8 mouse cellular contexts compared by ENCODE assay signal in genomic region chr7:44855036-44855435, GRCm38 (mm10). TPM values are rescaled to one million over a fixed set of nuclear protein-coding genes. Genes with fewer than 3 reads are reported as not detected.
DNase-seq lines count a peak whose midpoint lies in the region; ATAC-seq and TF ChIP-seq lines count a peak whose summit lies in the region.

No protein-coding gene starts in this region.

- WGBS in heart, embryonic 15.5 days, result 38% methylated on average over 10 of the region's 10 CpGs
- WGBS in hindbrain, embryonic 10.5 days, result 42% methylated on average over 10 of the region's 10 CpGs
- 44% methylated on average over 10 of the region's 10 CpGs for WGBS in midbrain, embryonic 11.5 days

- H3K9ac ChIP-seq in heart, embryonic 15.5 days, result peak overlapping the region; percentile 68
- H3K9ac ChIP-seq in ES-E14 (ENCODE audit: insufficient read depth, low read depth, low read length, poor library complexity, severe bottlenecking), result peak overlapping the region; percentile 83; the same call in 1 of the 2 replicates
- peak overlapping the region; percentile 74 for H3K9ac ChIP-seq in midbrain, embryonic 11.5 days (ENCODE audit: low read length)

- H3K4me3 ChIP-seq in heart, embryonic 15.5 days, result peak overlapping the region; percentile 67
- H3K4me3 ChIP-seq in ES-E14 (ENCODE audit: insufficient read depth in 1 of 2, low read depth in 1 of 2, low read length in 2 of 2, poor library complexity in 1 of 2, severe bottlenecking in 1 of 2), result peak overlapping the region; percentile 79
- peak overlapping the region; percentile 58 for H3K4me3 ChIP-seq in hindbrain, embryonic 10.5 days
- H3K4me3 ChIP-seq in midbrain, embryonic 11.5 days (ENCODE audit: low read depth, low read length), result peak overlapping the region; percentile 49

- H3K27ac ChIP-seq in heart, embryonic 15.5 days, result peak overlapping the region; percentile 98
- peak overlapping the region; percentile 64 for H3K27ac ChIP-seq in ES-E14 (ENCODE audit: insufficient read depth, low read depth, low read length, poor library complexity, severe bottlenecking)
- H3K27ac ChIP-seq in hindbrain, embryonic 10.5 days, result peak overlapping the region; percentile 87
- H3K27ac ChIP-seq in midbrain, embryonic 11.5 days (ENCODE audit: low read depth, low read length), result peak overlapping the region; percentile 89

- H3K27me3 ChIP-seq in heart, embryonic 15.5 days, result no peaks in the 10 kb centered on the region
- no peaks in the 10 kb centered on the region for H3K27me3 ChIP-seq in hindbrain, embryonic 10.5 days (ENCODE audit: insufficient read depth, poor library complexity, severe bottlenecking)
- no peaks in the 10 kb centered on the region for H3K27me3 ChIP-seq in midbrain, embryonic 11.5 days (ENCODE audit: control insufficient read depth, insufficient read depth, low read length)

- H3K4me2 ChIP-seq in heart, embryonic 15.5 days, result peak overlapping the region; percentile 87
- peak overlapping the region; percentile 78 for H3K4me2 ChIP-seq in midbrain, embryonic 11.5 days

- peaks cover 7% of the 10 kb centered on the region for H3K36me3 ChIP-seq in heart, embryonic 15.5 days
- no peaks in the 10 kb centered on the region; the same call in 1 of the 2 replicates for H3K36me3 ChIP-seq in ES-E14 (ENCODE audit: control insufficient read depth, insufficient read depth, low read length, poor library complexity, severe bottlenecking)
- peaks cover 37% of the 10 kb centered on the region for H3K36me3 ChIP-seq in hindbrain, embryonic 10.5 days
- 0 out of 2 replicates have a peak, but pooled peaks cover 2% of the 10 kb centered on the region for H3K36me3 ChIP-seq in midbrain, embryonic 11.5 days (ENCODE audit: control insufficient read depth, insufficient read depth, low read length)

- no peaks in the 10 kb centered on the region for H3K9me3 ChIP-seq in heart, embryonic 15.5 days (replicated peaks)
- no peaks in the 10 kb centered on the region for H3K9me3 ChIP-seq in ES-E14 (ENCODE audit: control insufficient read depth, insufficient read depth, low read depth, low read length)
- no peaks in the 10 kb centered on the region for H3K9me3 ChIP-seq in hindbrain, embryonic 10.5 days
- no peaks in the 10 kb centered on the region for H3K9me3 ChIP-seq in midbrain, embryonic 11.5 days (ENCODE audit: control insufficient read depth, low read length)

- DNase-seq in heart, adult 8-10 months (ENCODE audit: low spot score), result no peak
- no peak for DNase-seq in ES-E14 (ENCODE audit: low read depth, low spot score)
- no peak for DNase-seq in hindbrain, embryonic 10.5 days (ENCODE audit: low spot score)
- no peak for DNase-seq in midbrain, embryonic 11.5 days (ENCODE audit: low spot score, missing footprints)
- no peak for DNase-seq in cerebellum, adult 11 months
- no peak for DNase-seq in cerebellum, adult 9-11 months
- DNase-seq in gastrocnemius, postnatal 25 days, result no peak

- in situ Hi-C loops in ES-E14 (cut with MboI; ENCODE audit: low sequenced_read_pairs in 2 of 2, unreplicated experiment in 2 of 2), result no loop called here

- no peak for ATAC-seq in heart, embryonic 15.5 days (replicated peaks; ENCODE audit: insufficient number of reproducible peaks, insufficient read depth, low FRiP score, low read depth)
- ATAC-seq in midbrain, embryonic 11.5 days (ENCODE audit: low FRiP score), result no peak

- H3K4me1 ChIP-seq in heart, embryonic 15.5 days (replicated peaks), result peaks cover 70% of the 10 kb centered on the region
- H3K4me1 ChIP-seq in ES-E14 (ENCODE audit: control insufficient read depth in 2 of 2, insufficient read depth in 2 of 2, low read length in 2 of 2, poor library complexity in 1 of 2), result peaks cover 7 to 26% of the 10 kb centered on the region in 2 experiments
- peaks cover 90% of the 10 kb centered on the region for H3K4me1 ChIP-seq in hindbrain, embryonic 10.5 days (replicated peaks)
- peaks cover 33% of the 10 kb centered on the region for H3K4me1 ChIP-seq in midbrain, embryonic 11.5 days (ENCODE audit: control insufficient read depth, insufficient read depth, low read length)

TF ChIP-seq in ES-E14, 5 proteins besides CTCF, POLR2A, EP300 and RAD21:
- no peak for TF ChIP-seq ZC3H11A (IDR thresholded peaks at IDR 0.05; ENCODE audit: borderline replicate concordance, low read depth, low read length)
- TF ChIP-seq MAFK (IDR thresholded peaks at IDR 0.05; ENCODE audit: insufficient read depth, low read depth, low read length), result no peak
- TF ChIP-seq HCFC1 (IDR thresholded peaks at IDR 0.05; ENCODE audit: borderline replicate concordance, insufficient read depth, low read length), result no peak
- TF ChIP-seq ZNF384 (IDR thresholded peaks at IDR 0.05; ENCODE audit: low read depth, low read length), result no peak
- no peak for TF ChIP-seq CHD2 (IDR thresholded peaks at IDR 0.05; ENCODE audit: low read depth, low read length)

RNA-seq across cellular contexts. Expression of gene Pnkp, which starts 1.9 kb away (rescaled TPM):
- polyA plus RNA-seq in heart, embryonic 15.5 days (2015; fragmentation: Nextera tagmentation; extraction: Ambion mirVana), result 22.4 and 28.7 TPM in 2 replicates
- 10 to 100 TPM; 17.8 to 20.6 (median 19.6) TPM for total RNA-seq in heart, adult 8-10 months (2022)
- total RNA-seq in ES-E14 (2012; rRNA removed), result 37.1 and 76.5 TPM in 2 replicates
- 36.3 and 40.2 TPM in 2 replicates for polyA plus RNA-seq in hindbrain, embryonic 10.5 days (2016; fragmentation: Nextera tagmentation; extraction: Ambion mirVana)
- polyA plus RNA-seq in midbrain, embryonic 11.5 days (2014; fragmentation: Nextera tagmentation; extraction: Ambion mirVana), result 26.1 and 28.6 TPM in 2 replicates
- 10 to 100 TPM; 15.6 to 15.8 TPM for total RNA-seq in gastrocnemius, postnatal 25 days (2021)

RNA-seq across cellular contexts. Expression of gene Tbc1d17, which starts 6.2 kb away (rescaled TPM):
- polyA plus RNA-seq in heart, embryonic 15.5 days (2015; fragmentation: Nextera tagmentation; extraction: Ambion mirVana), result 53.2 and 63.4 TPM in 2 replicates
- 10 to 100 TPM; 40.7 to 59.5 (median 51.5) TPM for total RNA-seq in heart, adult 8-10 months (2022)
- 31.5 and 55.7 TPM in 2 replicates for total RNA-seq in ES-E14 (2012; rRNA removed)
- 77.1 and 91.1 TPM in 2 replicates for polyA plus RNA-seq in hindbrain, embryonic 10.5 days (2016; fragmentation: Nextera tagmentation; extraction: Ambion mirVana)
- 63.4 and 69.4 TPM in 2 replicates for polyA plus RNA-seq in midbrain, embryonic 11.5 days (2014; fragmentation: Nextera tagmentation; extraction: Ambion mirVana)
- 10 to 100 TPM; 38.6 to 41.2 TPM for total RNA-seq in gastrocnemius, postnatal 25 days (2021)

RNA-seq across cellular contexts. Expression of gene Akt1s1, which starts 6.2 kb away (rescaled TPM):
- 91.7 and 97.8 TPM in 2 replicates for polyA plus RNA-seq in heart, embryonic 15.5 days (2015; fragmentation: Nextera tagmentation; extraction: Ambion mirVana)
- total RNA-seq in heart, adult 8-10 months (2022), result 10 to 100 TPM; 64.3 to 76.2 (median 70.5) TPM
- total RNA-seq in ES-E14 (2012; rRNA removed), result 33.8 and 37.6 TPM in 2 replicates
- 81.7 and 93.3 TPM in 2 replicates for polyA plus RNA-seq in hindbrain, embryonic 10.5 days (2016; fragmentation: Nextera tagmentation; extraction: Ambion mirVana)
- 31.8 and 34.3 TPM in 2 replicates for polyA plus RNA-seq in midbrain, embryonic 11.5 days (2014; fragmentation: Nextera tagmentation; extraction: Ambion mirVana)
- 100 to 1,000 TPM; 103 to 113 TPM for total RNA-seq in gastrocnemius, postnatal 25 days (2021)

RNA-seq across cellular contexts. Expression of gene Ptov1, which starts 14.6 kb away (rescaled TPM):
- 206 and 273 TPM in 2 replicates for polyA plus RNA-seq in heart, embryonic 15.5 days (2015; fragmentation: Nextera tagmentation; extraction: Ambion mirVana)
- 100 to 1,000 TPM; 178 to 199 (median 189) TPM for total RNA-seq in heart, adult 8-10 months (2022)
- 144 and 205 TPM in 2 replicates for total RNA-seq in ES-E14 (2012; rRNA removed)
- 478 and 579 TPM in 2 replicates for polyA plus RNA-seq in hindbrain, embryonic 10.5 days (2016; fragmentation: Nextera tagmentation; extraction: Ambion mirVana)
- polyA plus RNA-seq in midbrain, embryonic 11.5 days (2014; fragmentation: Nextera tagmentation; extraction: Ambion mirVana), result 316 and 350 TPM in 2 replicates
- total RNA-seq in gastrocnemius, postnatal 25 days (2021), result 100 to 1,000 TPM; 116 to 125 TPM

RNA-seq across cellular contexts. Expression of gene Med25, which starts 37.5 kb away (rescaled TPM):
- 72.9 and 93.9 TPM in 2 replicates for polyA plus RNA-seq in heart, embryonic 15.5 days (2015; fragmentation: Nextera tagmentation; extraction: Ambion mirVana)
- total RNA-seq in heart, adult 8-10 months (2022), result 10 to 100 TPM; 79.8 to 88.1 (median 85.0) TPM
- total RNA-seq in ES-E14 (2012; rRNA removed), result 88.2 and 121 TPM in 2 replicates
- polyA plus RNA-seq in hindbrain, embryonic 10.5 days (2016; fragmentation: Nextera tagmentation; extraction: Ambion mirVana), result 187 and 223 TPM in 2 replicates
- polyA plus RNA-seq in midbrain, embryonic 11.5 days (2014; fragmentation: Nextera tagmentation; extraction: Ambion mirVana), result 69.5 and 75.4 TPM in 2 replicates
- 10 to 100 TPM; 50.9 to 51.2 TPM for total RNA-seq in gastrocnemius, postnatal 25 days (2021)
